Mouse (Mus musculus) megakaryocyte, embryonic 14.5 days (primary cell): ENCODE results near the gene Cacna1e.

Experiments
- FLI1 ChIP-seq: IDR thresholded peaks from 2 replicates; pipeline ENCODE4 v1.6.1; 2012; ENCODE audit warnings: low read length, inconsistent platforms, mixed read lengths
- GATA1 ChIP-seq: IDR thresholded peaks from 3 replicates; pipeline ENCODE4 v1.6.1; 2012; ENCODE audit warnings: mixed read lengths, low read length, inconsistent platforms, borderline replicate concordance

DNA sequence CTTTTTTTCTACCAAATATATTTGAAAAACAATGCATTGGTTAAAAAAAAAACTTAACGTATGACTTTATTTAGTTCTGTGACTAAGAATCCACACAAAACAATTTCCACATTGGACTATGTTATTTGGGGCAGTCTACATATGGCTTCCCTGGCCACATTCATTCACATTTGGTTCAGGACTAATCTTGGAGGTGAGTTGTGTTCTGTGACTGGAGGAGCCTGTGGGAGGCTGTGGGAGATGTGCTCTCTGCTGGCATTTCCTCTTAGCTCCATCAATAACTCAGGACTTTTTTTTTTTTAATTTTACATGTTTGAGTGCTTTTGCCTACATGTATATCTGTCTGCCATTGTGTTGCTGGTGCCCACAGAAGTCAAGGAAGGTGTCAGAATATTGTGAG, 281.8 kb downstream of the Cacna1e start:
- no peak for TF ChIP-seq GATA1
- TF ChIP-seq FLI1, result no peak
